ENCODE assay signal across 32 mouse cellular contexts in the genomic region with DNA sequence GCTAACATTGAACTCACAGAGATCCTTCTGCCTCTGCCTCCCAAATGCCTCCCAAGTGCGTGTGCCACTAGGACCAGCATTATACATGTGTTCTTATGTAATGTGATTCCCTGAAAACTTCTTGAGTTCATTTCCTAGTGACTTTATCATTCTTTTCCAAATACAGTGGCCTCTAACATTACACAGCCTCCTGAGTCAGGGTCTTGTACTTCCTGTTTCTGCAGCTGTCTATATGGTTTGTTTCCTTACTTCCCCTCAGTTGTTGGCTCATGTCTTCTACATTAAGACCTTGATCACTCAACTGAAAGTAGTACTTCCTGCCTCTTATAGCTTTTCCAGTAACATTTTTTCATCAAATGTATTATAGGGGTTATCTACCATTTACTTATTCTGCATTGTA. TPM values are rescaled to one million over a fixed set of nuclear protein-coding genes. Genes with fewer than 3 reads are reported as not detected.
A peak's percentile ranks its signal among the peaks of the same experiment; 100 is the strongest.
DNase-seq lines count a peak whose midpoint lies in the region; ATAC-seq and TF ChIP-seq lines count a peak whose summit lies in the region.
"Had no signal": no experiment of that assay in that cellular context is flagged by ENCODE, and none has a peak within 500 bp of the region (broad histone marks: within the 10 kb centered on the region; RNA-seq: fewer than 3 reads in every experiment).

No protein-coding gene starts in this region.

- peaks cover 9 to 61% of the 10 kb centered on the region in 2 experiments for H3K4me1 ChIP-seq in CH12.LX (ENCODE audit: control insufficient read depth in 1 of 2, insufficient read depth in 2 of 2)
- H3K4me1 ChIP-seq in kidney, embryonic 15.5 days, result 0 out of 2 replicates have a peak, but pooled peaks cover 6% of the 10 kb centered on the region
- H3K4me1 ChIP-seq: embryonic facial prominence, embryonic 13.5 days; forebrain, embryonic 12.5 days; heart, embryonic 10.5 days; hindbrain, embryonic 10.5 days; intestine, embryonic 15.5 days; limb, embryonic 13.5 days; lung, embryonic 15.5 days; midbrain, embryonic 10.5 days; stomach, embryonic 15.5 days had no signal

- no peak overlapping the region for H3K4me2 ChIP-seq in CH12.LX (ENCODE audit: insufficient read depth, low read depth, poor library complexity, severe bottlenecking)
- H3K4me2 ChIP-seq in kidney, embryonic 15.5 days, result no peak overlapping the region
- H3K4me2 ChIP-seq: embryonic facial prominence, embryonic 13.5 days; forebrain, embryonic 12.5 days; intestine, embryonic 15.5 days; limb, embryonic 13.5 days; liver, embryonic 13.5 days; lung, embryonic 15.5 days; stomach, embryonic 15.5 days had no signal

- no peaks in the 10 kb centered on the region for H3K36me3 ChIP-seq in CH12.LX (replicated peaks in 1 of 2; ENCODE audit: control insufficient read depth in 1 of 2, insufficient read depth in 1 of 2, low read length in 1 of 2)
- H3K36me3 ChIP-seq in kidney, embryonic 15.5 days, result no peaks in the 10 kb centered on the region
- H3K36me3 ChIP-seq: embryonic facial prominence, embryonic 13.5 days; forebrain, embryonic 12.5 days; heart, embryonic 10.5 days; hindbrain, embryonic 10.5 days; intestine, embryonic 15.5 days; lung, embryonic 15.5 days; stomach, embryonic 15.5 days had no signal

- peak; percentile 25 for DNase-seq in lung, postnatal 25 days (ENCODE audit: low spot score)
- DNase-seq in lung, postnatal 10 days, result no peak
- peak; percentile 20 for DNase-seq in CH12.LX (ENCODE audit: extremely low read depth)
- no peak for DNase-seq in ovary, adult 18-20 months (ENCODE audit: low spot score)
- no peak for DNase-seq in cerebellum, adult 9-11 months
- DNase-seq: adrenal gland, adult 2 months; cerebellum, adult 18-20 months; cerebellum, postnatal 25 days; embryo, embryonic 11 days; gastrocnemius, postnatal 36 days; kidney, adult 8-10 months; kidney, postnatal 25 days; layer of hippocampus, postnatal 36 days; liver, embryonic 13.5 days; right cerebral cortex, postnatal 14 days; thymus, postnatal 4 days had no signal

- ATAC-seq in common myeloid progenitor, adult 5-6 weeks (replicated peaks; ENCODE audit: low read depth, poor library complexity, severe bottlenecking), result peak; percentile 80
- ATAC-seq in neutrophil, adult 5-6 weeks (ENCODE audit: extremely low read depth, insufficient number of reproducible peaks, low FRiP score, poor library complexity, severe bottlenecking), result peak; percentile 63; the same call in 1 of the 2 replicates
- ATAC-seq in kidney, embryonic 15.5 days (replicated peaks; ENCODE audit: low FRiP score), result no peak
- ATAC-seq: hindbrain, embryonic 16.5 days; intestine, embryonic 15.5 days; Patski had no signal

- peaks cover 2% of the 10 kb centered on the region; the same call in 1 of the 2 replicates for H3K79me2 ChIP-seq in CH12.LX (replicated peaks; ENCODE audit: control insufficient read depth, extremely low read depth, insufficient read depth, poor library complexity, severe bottlenecking)

- dilution Hi-C loops in CH12.LX (cut with MboI; ENCODE audit: extremely low pct_ligation_motif_present, extremely low pct_unique_long_range_greater_than_20kb, low sequenced_read_pairs), result no loop called here

- no peak overlapping the region for H3K27ac ChIP-seq in CH12.LX (ENCODE audit: insufficient read depth, low read depth)
- no peak overlapping the region for H3K27ac ChIP-seq in kidney, embryonic 15.5 days
- H3K27ac ChIP-seq: embryonic facial prominence, embryonic 13.5 days; forebrain, embryonic 12.5 days; heart, embryonic 10.5 days; hindbrain, embryonic 10.5 days; intestine, embryonic 15.5 days; layer of hippocampus, adult 2 months; limb, embryonic 13.5 days; liver, embryonic 13.5 days; lung, embryonic 15.5 days; midbrain, embryonic 10.5 days; stomach, embryonic 15.5 days had no signal

- TF ChIP-seq EP300 in CH12.LX (IDR thresholded peaks at IDR 0.05; ENCODE audit: low read length), result no peak

- H3K9me3 ChIP-seq in CH12.LX (replicated peaks; ENCODE audit: low read length), result no peaks in the 10 kb centered on the region
- no peaks in the 10 kb centered on the region for H3K9me3 ChIP-seq in kidney, embryonic 15.5 days (replicated peaks)
- H3K9me3 ChIP-seq: embryonic facial prominence, embryonic 13.5 days; forebrain, embryonic 12.5 days; heart, embryonic 10.5 days; hindbrain, embryonic 10.5 days; intestine, embryonic 15.5 days; limb, embryonic 13.5 days; liver, embryonic 13.5 days; lung, embryonic 15.5 days; midbrain, embryonic 10.5 days; stomach, embryonic 15.5 days had no signal

- in situ Hi-C loops in CH12.LX (cut with MboI; ENCODE audit: low pct_ligation_motif_present, low pct_unique_long_range_greater_than_20kb, low sequenced_read_pairs), result no loop called here

- TF ChIP-seq CTCF in CH12.LX (conservative IDR thresholded peaks at IDR 0.05 in 1 of 2, IDR thresholded peaks at IDR 0.05 in 1 of 2; ENCODE audit: low read depth in 2 of 2, low read length in 2 of 2), result no peak

- no peak overlapping the region for H3K9ac ChIP-seq in CH12.LX (ENCODE audit: insufficient read depth, low read depth)
- H3K9ac ChIP-seq in kidney, embryonic 15.5 days, result no peak overlapping the region
- H3K9ac ChIP-seq: embryonic facial prominence, embryonic 13.5 days; forebrain, embryonic 12.5 days; intestine, embryonic 15.5 days; limb, embryonic 13.5 days; liver, embryonic 13.5 days; lung, embryonic 15.5 days; stomach, embryonic 15.5 days had no signal

- TF ChIP-seq POLR2A in CH12.LX (IDR thresholded peaks at IDR 0.05; ENCODE audit: low read depth, low read length), result no peak

- H3K27me3 ChIP-seq in CH12.LX (replicated peaks), result no peaks in the 10 kb centered on the region
- no peaks in the 10 kb centered on the region for H3K27me3 ChIP-seq in kidney, embryonic 15.5 days
- H3K27me3 ChIP-seq: embryonic facial prominence, embryonic 13.5 days; forebrain, embryonic 12.5 days; intestine, embryonic 15.5 days; limb, embryonic 13.5 days; liver, embryonic 13.5 days; lung, embryonic 15.5 days; Patski; stomach, embryonic 15.5 days had no signal

- H3K4me3 ChIP-seq in CH12.LX (replicated peaks in 1 of 3; ENCODE audit: low read depth in 2 of 3, low read length in 2 of 3, poor library complexity in 1 of 3), result no peak overlapping the region
- no peak overlapping the region for H3K4me3 ChIP-seq in kidney, embryonic 15.5 days (replicated peaks)
- H3K4me3 ChIP-seq: embryonic facial prominence, embryonic 13.5 days; erythroblast, embryonic 14.5 days; forebrain, embryonic 12.5 days; heart, embryonic 10.5 days; hindbrain, embryonic 10.5 days; intestine, embryonic 15.5 days; layer of hippocampus, adult 2 months; limb, embryonic 13.5 days; liver, embryonic 13.5 days; lung, embryonic 15.5 days; midbrain, embryonic 10.5 days; stomach, embryonic 15.5 days had no signal

- no peak for TF ChIP-seq RAD21 in CH12.LX (IDR thresholded peaks at IDR 0.05; ENCODE audit: low read depth, low read length)

- 82% methylated on average over 1 of the region's 1 CpGs for WGBS in kidney, embryonic 15.5 days

TF ChIP-seq in CH12.LX, 34 proteins besides CTCF, POLR2A, EP300 and RAD21:
- TF ChIP-seq ELF1 (IDR thresholded peaks at IDR 0.05; ENCODE audit: low read depth, low read length) (no peak), BHLHE40 (IDR thresholded peaks at IDR 0.05; ENCODE audit: low read depth, low read length) (no peak), MAFK (IDR thresholded peaks at IDR 0.05; ENCODE audit: insufficient replicate concordance, low read length) (no peak), E2F4 (IDR thresholded peaks at IDR 0.05; ENCODE audit: insufficient replicate concordance, low read depth, low read length) (no peak)
TF ChIP-seq in CH12.LX: peak in this region for 0.

RNA-seq across cellular contexts. Expression of a gene that starts 46.6 kb away (rescaled TPM):
- total RNA-seq in CH12.LX (2012; rRNA removed) (5.1 and 5.8 TPM in 2 replicates), CH12.LX (2014; rRNA removed) (2.0 and 2.4 TPM in 2 replicates)
- polyA plus RNA-seq in CH12.LX (2012; ENCODE audit: insufficient read length, low read depth), result 5.6 and 6.0 TPM in 2 replicates
- 16.0 and 18.9 TPM in 2 replicates for total RNA-seq in common myeloid progenitor, adult 5-6 weeks (2017)
- total RNA-seq in neutrophil, adult 5-6 weeks (2017), result 6.9 and 8.6 TPM in 2 replicates
- 14.7 and 15.0 TPM in 2 replicates for polyA plus RNA-seq in kidney, embryonic 15.5 days (2015; fragmentation: Nextera tagmentation; extraction: Ambion mirVana)

Comparison
In these comparisons a context has a peak if more than half of its experiments do, and no peak if none do; other contexts are left out.
1. DNase-seq: peak in lung, postnatal 25 days (single experiment) and CH12.LX (single experiment); none in lung, postnatal 10 days (single experiment), ovary, adult 18-20 months (single experiment) and cerebellum, adult 9-11 months (single experiment).